Mouse (Mus musculus) gastrocnemius, adult 18-20 months (tissue): ENCODE data around the gene Tprn. TPM values are rescaled to one million over a fixed set of nuclear protein-coding genes. Genes with fewer than 3 reads are reported as not detected.

Source experiments
- DNase-seq: peaks from one replicate; pipeline ENCODE4 v3.0.0; 2021; ENCODE audit warnings: low spot score
- total RNA-seq, 2 experiments: library from RNA; stranded (reverse); gene quantifications; 2 replicates each; pipeline ENCODE4 v1.2.3; 2021

Gene Tprn
- total RNA-seq, 2 experiments from 2014 or later: 2.9 to 3.8 TPM

- peak; percentile 28 for DNase-seq
These were observed 29.7 kb downstream of the Tprn start for GRCm38 (mm10) chr2:25292054-25292544.

GRCm38 (mm10) chr2:25292856-25293255 lies 30.4 kb downstream of the Tprn start:
- DNase-seq: peak; percentile 75

GRCm38 (mm10) chr2:25293706-25294105 lies 31.3 kb downstream of the Tprn start:
- DNase-seq: no peak

- DNase-seq: no peak
These were observed 34.7 kb downstream of the Tprn start for GRCm38 (mm10) chr2:25297093-25297492.

GRCm38 (mm10) chr2:25298046-25298445 lies 35.6 kb downstream of the Tprn start:
- DNase-seq: no peak

GRCm38 (mm10) chr2:25303452-25303851 lies 41.0 kb downstream of the Tprn start:
- no peak for DNase-seq

- DNase-seq: no peak
These were observed 41.7 kb downstream of the Tprn start for GRCm38 (mm10) chr2:25303931-25304656.

GRCm38 (mm10) chr2:25304657-25305541 lies 42.5 kb downstream of the Tprn start:
- DNase-seq: no peak

- no peak for DNase-seq
These were observed 43.4 kb downstream of the Tprn start for GRCm38 (mm10) chr2:25305587-25306359.

GRCm38 (mm10) chr2:25310180-25310579 lies 47.8 kb downstream of the Tprn start:
- DNase-seq: no peak

- no peak for DNase-seq
These were observed 48.6 kb downstream of the Tprn start for GRCm38 (mm10) chr2:25310969-25311368.

GRCm38 (mm10) chr2:25311491-25311891 lies 49.1 kb downstream of the Tprn start:
- DNase-seq: no peak

- DNase-seq: no peak
These were observed 55.9 kb downstream of the Tprn start for GRCm38 (mm10) chr2:25318119-25318966.

- peak; percentile 28 for DNase-seq
These were observed 56.8 kb downstream of the Tprn start, which contains the start of gene Grin1 for GRCm38 (mm10) chr2:25318971-25319773. Gene Grin1, minus strand, starts transcription at chr2:25319187.

Other genes with a start within 250 kb of the Tprn start
- gene Nsmf, start 208.3 kb upstream of the Tprn start, total RNA-seq: 10 to 100 TPM in 1 of 2 experiments, 1 to 10 TPM in 1; 8.8 to 10.5 TPM
- gene Entpd8, start 182.3 kb upstream of the Tprn start, total RNA-seq: not detected
- gene Noxa1, start 167.5 kb upstream of the Tprn start, total RNA-seq: not detected
- gene Nrarp, start 81.9 kb upstream of the Tprn start, total RNA-seq: 1 to 10 TPM; 3.4 to 8.6 TPM
- gene Tor4a, start 65.7 kb upstream of the Tprn start, total RNA-seq: 1 to 10 TPM in 1 of 2 experiments, under 1 TPM in 1; 0.84 to 1.2 TPM
- 10 to 100 TPM; 18.8 to 21.3 TPM for gene Nelfb, start 51.1 kb upstream of the Tprn start, total RNA-seq
- gene Stpg3, start 48.0 kb upstream of the Tprn start, total RNA-seq: not detected
- gene Fam166a, start 43.9 kb upstream of the Tprn start, total RNA-seq: not detected
- gene Tubb4b, start 37.9 kb upstream of the Tprn start, total RNA-seq: 100 to 1,000 TPM; 224 to 228 TPM
- gene Slc34a3, start 28.3 kb upstream of the Tprn start, total RNA-seq: not detected
- gene Rnf224, start 25.8 kb upstream of the Tprn start, total RNA-seq: not detected
- gene Rnf208, start 20.4 kb upstream of the Tprn start, total RNA-seq: under 1 TPM; 0.50 to 0.74 TPM
- gene Cysrt1, start 20.2 kb upstream of the Tprn start, total RNA-seq: not detected
- 1 to 10 TPM; 1.3 to 1.4 TPM for gene AL732309.1, start 15.8 kb upstream of the Tprn start, total RNA-seq
- 10 to 100 TPM; 12.0 to 12.1 TPM for gene Tmem203, start 7.2 kb upstream of the Tprn start, total RNA-seq
- gene Ssna1, start 9.8 kb downstream of the Tprn start, total RNA-seq: 10 to 100 TPM; 27.9 to 30.9 TPM
- 10 to 100 TPM; 27.6 to 30.4 TPM for gene Anapc2, start 9.9 kb downstream of the Tprn start, total RNA-seq
- not detected for gene Tmem210, start 25.5 kb downstream of the Tprn start, total RNA-seq
- not detected for gene Lrrc26, start 27.3 kb downstream of the Tprn start, total RNA-seq
- gene Grin1, start 56.6 kb downstream of the Tprn start, total RNA-seq: not detected
- gene Man1b1, start 69.7 kb downstream of the Tprn start, total RNA-seq: 10 to 100 TPM; 14.0 to 15.2 TPM
- 10 to 100 TPM; 15.2 to 17.9 TPM for gene Dpp7, start 93.7 kb downstream of the Tprn start, total RNA-seq
- 1 to 10 TPM; 3.8 to 5.7 TPM for gene Uap1l1, start 103.1 kb downstream of the Tprn start, total RNA-seq
- not detected for gene Sapcd2, start 109.7 kb downstream of the Tprn start, total RNA-seq
- gene Entpd2, start 133.3 kb downstream of the Tprn start, total RNA-seq: 1 to 10 TPM; 6.2 to 8.3 TPM
- gene Npdc1, start 136.7 kb downstream of the Tprn start, total RNA-seq: 10 to 100 TPM; 15.8 to 19.0 TPM
- gene Fut7, start 160.6 kb downstream of the Tprn start, total RNA-seq: not detected
- 10 to 100 TPM; 14.1 to 15.5 TPM for gene Abca2, start 166.1 kb downstream of the Tprn start, total RNA-seq
- 1 to 10 TPM in 1 of 2 experiments, under 1 TPM in 1; 0.39 to 1.0 TPM for gene Clic3, start 194.2 kb downstream of the Tprn start, total RNA-seq
- 10 to 100 TPM; 13.7 to 15.1 TPM for gene Paxx, start 198.5 kb downstream of the Tprn start, total RNA-seq
- not detected for gene Ptgds, start 207.4 kb downstream of the Tprn start, total RNA-seq
- not detected for gene Lcn12, start 231.3 kb downstream of the Tprn start, total RNA-seq
- 10 to 100 TPM; 81.5 to 84.3 TPM for gene Fbxw5, start 238.1 kb downstream of the Tprn start, total RNA-seq
- gene C8g, start 239.1 kb downstream of the Tprn start, total RNA-seq: 1 to 10 TPM; 2.0 to 2.1 TPM